Mouse (Mus musculus): ENCODE data around the gene Hdac9. TPM values are rescaled to one million over a fixed set of nuclear protein-coding genes. Genes with fewer than 3 reads are reported as not detected.

Hdac9 gene
- total and polyA plus RNA-seq, 2 experiments from 2014 or later = 14.9 to 21.6 TPM

DNA sequence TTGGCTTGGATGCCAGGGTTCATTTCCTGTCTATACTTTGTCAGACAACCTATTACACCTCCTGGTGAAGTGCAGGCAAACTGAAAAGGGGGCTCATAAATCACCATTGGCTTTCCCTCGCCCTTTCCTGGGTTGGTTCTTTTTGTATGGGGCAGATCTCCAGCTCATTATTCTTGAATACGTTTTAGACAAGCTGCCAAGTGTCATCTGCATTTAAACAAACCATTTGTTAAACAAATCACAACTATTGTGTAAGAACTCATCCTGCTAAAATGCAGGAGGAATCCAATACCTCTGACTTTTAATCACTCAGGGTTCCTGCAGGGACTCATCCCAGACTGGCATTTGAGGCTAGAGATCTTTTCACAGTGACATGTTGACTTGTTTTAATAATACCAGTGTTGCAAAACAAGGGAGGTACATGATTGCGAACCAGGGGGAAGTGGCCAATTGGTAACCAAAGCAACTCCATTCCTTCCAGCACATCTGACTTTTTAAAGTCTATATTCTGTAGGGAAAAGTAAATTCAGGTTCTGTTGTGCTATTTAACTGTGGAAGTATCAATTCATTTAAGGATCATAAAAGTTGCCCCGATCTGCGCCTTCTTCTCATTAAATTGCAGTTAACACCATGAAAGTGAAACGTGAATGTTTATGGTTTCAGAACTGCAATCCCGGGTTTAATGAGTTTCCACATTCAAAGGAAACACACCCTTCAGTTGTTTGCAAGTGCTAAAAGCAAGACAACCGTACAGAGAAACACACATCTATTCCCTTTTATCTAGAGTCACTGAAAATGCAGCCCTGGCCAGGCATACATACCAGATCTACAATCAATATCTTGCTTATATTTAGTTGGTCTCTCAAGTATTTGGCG is 696.6 kb downstream of the Hdac9 start:
- TF ChIP-seq CTCF (IDR thresholded peaks at IDR 0.05; ENCODE audit: low read depth) = no peak
- Histone ChIP-seq H3K27me3 (ENCODE audit: insufficient read depth, low read length) (no peaks in the 10 kb centered on the region), H3K36me3 (ENCODE audit: insufficient read depth) (no peaks in the 10 kb centered on the region), H3K27ac (ENCODE audit: low read depth, low read length) (no peak overlapping the region), H3K9me3 (ENCODE audit: low read length) (no peaks in the 10 kb centered on the region), H3K4me1 (ENCODE audit: insufficient read depth) (no peaks in the 10 kb centered on the region), H3K4me3 (ENCODE audit: low read depth, low read length) (no peak overlapping the region), H3K4me2 (ENCODE audit: low read depth) (no peak overlapping the region), H3K9ac (no peak overlapping the region)
- ATAC-seq (no peak), DNase-seq (no peak)
- 35% methylated on average over 9 of the region's 9 CpGs for WGBS

- H3K4me2 ChIP-seq (ENCODE audit: low read depth) = no peak overlapping the region
- no peak overlapping the region for H3K9ac ChIP-seq
- H3K9me3 ChIP-seq (ENCODE audit: low read length) = no peaks in the 10 kb centered on the region
- no peak overlapping the region for H3K27ac ChIP-seq (ENCODE audit: low read depth, low read length)
- 93% methylated on average over 2 of the region's 2 CpGs for WGBS
- H3K36me3 ChIP-seq (ENCODE audit: insufficient read depth) = no peaks in the 10 kb centered on the region
- no peak overlapping the region for H3K4me3 ChIP-seq (ENCODE audit: low read depth, low read length)
- DNase-seq (no peak), ATAC-seq (no peak)
- H3K4me1 ChIP-seq (ENCODE audit: insufficient read depth) = no peaks in the 10 kb centered on the region
- TF ChIP-seq CTCF (IDR thresholded peaks at IDR 0.05; ENCODE audit: low read depth) = no peak
- H3K27me3 ChIP-seq (ENCODE audit: insufficient read depth, low read length) = no peaks in the 10 kb centered on the region
Measured at GRCm38 (mm10) chr12:34218561-34218960, 698.3 kb downstream of the Hdac9 start.

- WGBS = 60% methylated on average over 17 of the region's 17 CpGs
- H3K4me1 ChIP-seq (ENCODE audit: insufficient read depth) = no peaks in the 10 kb centered on the region
- DNase-seq (no peak), ATAC-seq (no peak)
- H3K36me3 ChIP-seq (ENCODE audit: insufficient read depth) = no peaks in the 10 kb centered on the region
- no peak for TF ChIP-seq CTCF (IDR thresholded peaks at IDR 0.05; ENCODE audit: low read depth)
- H3K4me2 ChIP-seq (ENCODE audit: low read depth) = no peak overlapping the region
- H3K27me3 ChIP-seq (ENCODE audit: insufficient read depth, low read length) = no peaks in the 10 kb centered on the region
- no peak overlapping the region for H3K27ac ChIP-seq (ENCODE audit: low read depth, low read length)
- H3K9ac ChIP-seq = no peak overlapping the region
- no peaks in the 10 kb centered on the region for H3K9me3 ChIP-seq (ENCODE audit: low read length)
- H3K4me3 ChIP-seq (ENCODE audit: low read depth, low read length) = no peak overlapping the region
Measured at GRCm38 (mm10) chr12:34215023-34216020, 701.6 kb downstream of the Hdac9 start.

DNA sequence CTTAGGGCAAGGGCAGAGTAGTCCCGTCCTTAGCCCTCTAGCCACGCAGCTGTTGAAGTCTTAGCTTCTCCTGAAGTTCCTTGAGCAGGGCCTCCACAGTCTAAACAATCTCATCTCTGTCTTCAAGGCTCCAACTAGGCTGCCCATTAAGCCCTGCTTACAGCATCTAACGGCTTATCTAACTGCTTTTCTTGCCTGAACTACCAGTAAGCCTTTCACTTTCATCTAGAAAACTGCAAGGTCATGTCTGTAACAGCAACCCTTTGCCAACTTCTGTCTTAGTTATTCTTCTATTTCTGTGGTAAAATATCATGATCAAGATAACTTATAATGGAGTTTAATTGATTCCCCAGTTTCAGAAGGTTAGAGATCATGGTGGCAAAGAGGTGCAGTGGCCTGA is 704.7 kb downstream of the Hdac9 start:
- 74% methylated on average over 3 of the region's 3 CpGs for WGBS
- no peak overlapping the region for H3K9ac ChIP-seq
- DNase-seq = no peak

GRCm38 (mm10) chr12:34201471-34201870 is 715.4 kb downstream of the Hdac9 start:
- Histone ChIP-seq H3K4me3 (ENCODE audit: low read depth, low read length) (no peak overlapping the region), H3K9me3 (ENCODE audit: low read length) (no peaks in the 10 kb centered on the region), H3K36me3 (ENCODE audit: insufficient read depth) (no peaks in the 10 kb centered on the region), H3K4me2 (ENCODE audit: low read depth) (no peak overlapping the region), H3K27ac (ENCODE audit: low read depth, low read length) (no peak overlapping the region), H3K9ac (no peak overlapping the region), H3K27me3 (ENCODE audit: insufficient read depth, low read length) (no peaks in the 10 kb centered on the region), H3K4me1 (ENCODE audit: insufficient read depth) (no peaks in the 10 kb centered on the region)
- 53% methylated on average over 3 of the region's 3 CpGs for WGBS
- no peak for TF ChIP-seq CTCF (IDR thresholded peaks at IDR 0.05; ENCODE audit: low read depth)
- no peak for DNase-seq
- no peak for ATAC-seq

More for the DNA sequence above, 704.7 kb downstream of the Hdac9 start:
- H3K4me1 ChIP-seq (ENCODE audit: insufficient read depth) = no peaks in the 10 kb centered on the region
- no peak for TF ChIP-seq CTCF (IDR thresholded peaks at IDR 0.05; ENCODE audit: low read depth)
- no peak for ATAC-seq
- no peaks in the 10 kb centered on the region for H3K9me3 ChIP-seq (ENCODE audit: low read length)
- H3K27me3 ChIP-seq (ENCODE audit: insufficient read depth, low read length) = no peaks in the 10 kb centered on the region
- no peak overlapping the region for H3K27ac ChIP-seq (ENCODE audit: low read depth, low read length)
- H3K4me3 ChIP-seq (ENCODE audit: low read depth, low read length) = no peak overlapping the region
- no peak overlapping the region for H3K4me2 ChIP-seq (ENCODE audit: low read depth)
- H3K36me3 ChIP-seq (ENCODE audit: insufficient read depth) = no peaks in the 10 kb centered on the region

DNA sequence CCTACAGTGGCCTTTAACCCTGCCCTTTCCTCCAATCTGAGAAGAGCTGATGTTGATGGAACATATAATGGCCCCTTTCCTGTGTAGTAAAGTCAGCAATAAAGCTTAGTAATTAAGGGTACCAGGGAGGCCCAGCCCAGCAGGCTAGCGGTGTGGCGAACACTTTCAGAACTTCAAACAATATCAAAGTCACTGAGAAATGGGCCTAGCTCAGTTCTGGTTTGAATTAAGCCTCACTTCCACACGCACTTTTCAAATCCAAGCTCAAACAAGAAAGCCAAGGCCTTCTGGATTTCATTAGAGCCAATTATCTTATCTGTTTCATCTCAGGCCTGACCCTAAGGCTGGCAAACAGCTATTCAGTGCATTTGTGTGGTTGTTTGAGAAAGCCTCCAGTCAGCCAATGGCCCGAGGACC is 716.9 kb downstream of the Hdac9 start:
- H3K9ac ChIP-seq = no peak overlapping the region
- no peak for TF ChIP-seq CTCF (IDR thresholded peaks at IDR 0.05; ENCODE audit: low read depth)
- H3K27me3 ChIP-seq (ENCODE audit: insufficient read depth, low read length) = no peaks in the 10 kb centered on the region
- WGBS = 32% methylated on average over 4 of the region's 4 CpGs
- no peaks in the 10 kb centered on the region for H3K4me1 ChIP-seq (ENCODE audit: insufficient read depth)
- H3K4me3 ChIP-seq (ENCODE audit: low read depth, low read length) = no peak overlapping the region
- no peak overlapping the region for H3K4me2 ChIP-seq (ENCODE audit: low read depth)
- H3K36me3 ChIP-seq (ENCODE audit: insufficient read depth) = no peaks in the 10 kb centered on the region
- DNase-seq (no peak), ATAC-seq (no peak)
- no peak overlapping the region for H3K27ac ChIP-seq (ENCODE audit: low read depth, low read length)
- no peaks in the 10 kb centered on the region for H3K9me3 ChIP-seq (ENCODE audit: low read length)

Data from forebrain, postnatal 0 days (tissue).